Mouse (Mus musculus) kidney, embryonic 14.5 days (tissue): ENCODE data around the gene Cdiptos. TPM values are rescaled to one million over a fixed set of nuclear protein-coding genes. Genes with fewer than 3 reads are reported as not detected.

Source experiments
- ATAC-seq: fragments of 200-750 bp; cut with Nextera tagmentation; 2 replicates; pipeline ENCODE4 v1.8.0; 2017; ENCODE audit warnings: moderate number of reproducible peaks, mild to moderate bottlenecking, moderate TSS enrichment, moderate library complexity; ENCODE audit not compliant: low FRiP score, low TSS enrichment
- H3K27ac ChIP-seq: fragments of 300-500 bp; sonication (generic); 2 replicates; pipeline ENCODE4 v1.5.1; 2014; ENCODE audit warnings: low read depth, mild to moderate bottlenecking, low read length, moderate library complexity, mixed read lengths
- H3K27me3 ChIP-seq: fragments of 300-500 bp; sonication (generic); 2 replicates; pipeline ENCODE4 v1.6.1; 2014; ENCODE audit warnings: mild to moderate bottlenecking, low read length; ENCODE audit not compliant: control insufficient read depth, insufficient read depth
- H3K36me3 ChIP-seq: fragments of 300-500 bp; sonication (generic); 2 replicates; pipeline ENCODE4 v1.6.1; 2014; ENCODE audit warnings: low read length, mixed read lengths; ENCODE audit not compliant: control insufficient read depth, insufficient read depth
- H3K4me1 ChIP-seq: fragments of 300-500 bp; sonication (generic); 2 replicates; pipeline ENCODE4 v1.6.1; 2014; ENCODE audit warnings: low read length, mixed read lengths; ENCODE audit not compliant: control insufficient read depth, insufficient read depth
- H3K4me2 ChIP-seq: fragments of 300-500 bp; sonication (generic); replicated peaks from 2 replicates; pipeline ENCODE4 v1.6.1; 2014; ENCODE audit warnings: low read depth, mild to moderate bottlenecking, low read length
- H3K4me3 ChIP-seq: fragments of 300-500 bp; sonication (generic); 2 replicates; pipeline ENCODE4 v1.5.1; 2014; ENCODE audit warnings: mild to moderate bottlenecking, low read length
- H3K9ac ChIP-seq: fragments of 300-500 bp; sonication (generic); 2 replicates; pipeline ENCODE4 v1.6.1; 2014; ENCODE audit warnings: low read depth, mild to moderate bottlenecking, low read length, moderate library complexity
- H3K9me3 ChIP-seq: fragments of 300-500 bp; sonication (generic); 2 replicates; pipeline ENCODE4 v1.6.1; 2016; ENCODE audit warnings: low read length; ENCODE audit not compliant: control insufficient read depth
- WGBS: fragments of 180-500 bp; shearing (Covaris S2); extraction: QIAGEN DNeasy Blood & Tissue Kit; methylation state at CpG from one replicate; pipeline ENCODE4 v1.1.7; 2014; 5-methylcytosine and 5-hydroxymethylcytosine counted together
- polyA plus RNA-seq: library from polyadenylated mRNA; unstranded; fragments of >200 nt; fragmentation: Nextera tagmentation; extraction: Ambion mirVana; gene quantifications from 2 replicates; pipeline ENCODE4 v1.2.1, GENCODE M21; 2014

Cdiptos gene
- polyA plus RNA-seq, 1 experiment from 2014 or later = 1.3 TPM

GRCm38 (mm10) chr7:126929046-126929445 is 46.9 kb downstream of the Cdiptos start:
- Histone ChIP-seq H3K36me3 (peaks cover 22% of the 10 kb centered on the region; the same call in 1 of the 2 replicates), H3K4me2 (peak overlapping the region; percentile 86), H3K27me3 (no peaks in the 10 kb centered on the region), H3K27ac (peak overlapping the region; percentile 5; the same call in 1 of the 2 replicates), H3K9ac (peak overlapping the region; percentile 72), H3K4me1 (peaks cover 9% of the 10 kb centered on the region), H3K4me3 (peak overlapping the region; percentile 69), H3K9me3 (no peaks in the 10 kb centered on the region)
- ATAC-seq = peak; percentile 78
- WGBS = under 1% methylated on average over 26 of the region's 27 CpGs

GRCm38 (mm10) chr7:126928384-126929037 is 47.4 kb downstream of the Cdiptos start, which contains the start of gene Kctd13:
Gene Kctd13, plus strand, starts transcription at chr7:126928879.
- peak; percentile 97 for ATAC-seq
- Histone ChIP-seq H3K9me3 (no peaks in the 10 kb centered on the region), H3K4me1 (peaks cover 9% of the 10 kb centered on the region), H3K4me2 (peak within 1 kb of the TSS; percentile 86), H3K9ac (peak within 1 kb of the TSS; percentile 72), H3K27ac (peak within 1 kb of the TSS; percentile 5; the same call in 1 of the 2 replicates), H3K36me3 (peaks cover 22% of the 10 kb centered on the region; the same call in 1 of the 2 replicates), H3K27me3 (no peaks in the 10 kb centered on the region), H3K4me3 (peak within 1 kb of the TSS; percentile 69)
- 4% methylated on average over 56 of the region's 56 CpGs for WGBS

GRCm38 (mm10) chr7:126926299-126926698 is 49.6 kb downstream of the Cdiptos start:
- Histone ChIP-seq H3K9me3 (no peaks in the 10 kb centered on the region), H3K27me3 (no peaks in the 10 kb centered on the region), H3K4me3 (no peak overlapping the region), H3K36me3 (peaks cover 8% of the 10 kb centered on the region; the same call in 1 of the 2 replicates), H3K9ac (no peak overlapping the region), H3K4me2 (no peak overlapping the region), H3K4me1 (peaks cover 9% of the 10 kb centered on the region), H3K27ac (no peak overlapping the region)
- 40% methylated on average over 3 of the region's 3 CpGs for WGBS
- ATAC-seq = no peak

GRCm38 (mm10) chr7:126923999-126924398 is 51.9 kb downstream of the Cdiptos start:
- H3K27ac ChIP-seq = no peak overlapping the region
- no peak overlapping the region for H3K4me2 ChIP-seq
- 81% methylated on average over 5 of the region's 5 CpGs for WGBS
- no peak for ATAC-seq
- H3K9ac ChIP-seq = no peak overlapping the region
- H3K27me3 ChIP-seq = no peaks in the 10 kb centered on the region
- H3K9me3 ChIP-seq = no peaks in the 10 kb centered on the region
- H3K4me3 ChIP-seq = no peak overlapping the region
- H3K36me3 ChIP-seq = no peaks in the 10 kb centered on the region
- no peaks in the 10 kb centered on the region for H3K4me1 ChIP-seq

- Histone ChIP-seq H3K9me3 (no peaks in the 10 kb centered on the region), H3K27me3 (no peaks in the 10 kb centered on the region), H3K4me3 (no peak within 1 kb of the TSS), H3K4me2 (no peak within 1 kb of the TSS), H3K9ac (no peak within 1 kb of the TSS), H3K36me3 (no peaks in the 10 kb centered on the region), H3K4me1 (no peaks in the 10 kb centered on the region), H3K27ac (0 out of 2 replicates have a peak within 1 kb of the TSS, but pooled peaks have one; percentile 7)
- WGBS = 56% methylated on average over 5 of the region's 5 CpGs
- ATAC-seq = no peak
These were observed 53.3 kb downstream of the Cdiptos start, which contains the start of gene Tmem219 for GRCm38 (mm10) chr7:126922624-126923060. Gene Tmem219, minus strand, starts transcription at chr7:126922917.

Other genes starting within 250 kb of the Cdiptos start
- gene Mapk3, start 216.5 kb downstream of the Cdiptos start, polyA plus RNA-seq = 55.0 and 79.2 TPM in 2 replicates
- 2.0 and 2.6 TPM in 2 replicates for gene Gdpd3, start 209.8 kb downstream of the Cdiptos start, polyA plus RNA-seq
- gene Ypel3, start 199.1 kb downstream of the Cdiptos start, polyA plus RNA-seq = 87.5 and 94.5 TPM in 2 replicates
- 0.24 and 0.36 TPM in 2 replicates for gene Tbx6, start 194.6 kb downstream of the Cdiptos start, polyA plus RNA-seq
- gene Ppp4c, start 183.6 kb downstream of the Cdiptos start, polyA plus RNA-seq = 294 and 371 TPM in 2 replicates
- gene Fam57b, start 178.4 kb downstream of the Cdiptos start, polyA plus RNA-seq = 0.15 TPM in 1 of 2 replicates, not detected in the other
- not detected in 2 replicates for gene 4930451I11Rik, start 144.5 kb downstream of the Cdiptos start, polyA plus RNA-seq
- gene Doc2a, start 128.7 kb downstream of the Cdiptos start, polyA plus RNA-seq = 7.2 and 8.8 TPM in 2 replicates
- gene Hirip3, start 114.1 kb downstream of the Cdiptos start, polyA plus RNA-seq = 22.8 and 23.5 TPM in 2 replicates
- gene Ino80e, start 113.7 kb downstream of the Cdiptos start, polyA plus RNA-seq = 92.4 and 94.0 TPM in 2 replicates
- 24.9 and 29.2 TPM in 2 replicates for gene Taok2, start 91.4 kb downstream of the Cdiptos start, polyA plus RNA-seq
- gene Tmem219, start 53.2 kb downstream of the Cdiptos start, polyA plus RNA-seq = 27.4 and 30.5 TPM in 2 replicates
- gene Kctd13, start 47.2 kb downstream of the Cdiptos start, polyA plus RNA-seq = 13.1 and 19.4 TPM in 2 replicates
- 0.16 and 0.34 TPM in 2 replicates for gene Asphd1, start 26.5 kb downstream of the Cdiptos start, polyA plus RNA-seq
- 1.1 and 1.7 TPM in 2 replicates for gene Sez6l2, start 25.5 kb downstream of the Cdiptos start, polyA plus RNA-seq
- 77.4 and 89.1 TPM in 2 replicates for gene Cdipt, start 184 bp downstream of the Cdiptos start, polyA plus RNA-seq
- 7.7 and 9.7 TPM in 2 replicates for gene Mvp, start 38.5 kb upstream of the Cdiptos start, polyA plus RNA-seq
- 0.31 and 0.38 TPM in 2 replicates for gene Pagr1b, start 40.4 kb upstream of the Cdiptos start, polyA plus RNA-seq
- gene Pagr1a, start 41.3 kb upstream of the Cdiptos start, polyA plus RNA-seq = 41.3 and 89.2 TPM in 2 replicates
- gene Gm42742, start 45.0 kb upstream of the Cdiptos start, polyA plus RNA-seq = 21.8 and 65.4 TPM in 2 replicates
- 4.1 and 9.6 TPM in 2 replicates for gene Prrt2, start 45.1 kb upstream of the Cdiptos start, polyA plus RNA-seq
- 73.1 and 77.6 TPM in 2 replicates for gene Maz, start 50.9 kb upstream of the Cdiptos start, polyA plus RNA-seq
- gene Kif22, start 66.4 kb upstream of the Cdiptos start, polyA plus RNA-seq = 129 and 151 TPM in 2 replicates
- not detected in 2 replicates for gene Zg16, start 111.2 kb upstream of the Cdiptos start, polyA plus RNA-seq
- 3.5 TPM in 2 replicates for gene AI467606, start 115.3 kb upstream of the Cdiptos start, polyA plus RNA-seq
- 8.9 and 13.0 TPM in 2 replicates for gene Qprt, start 146.1 kb upstream of the Cdiptos start, polyA plus RNA-seq
- 0.14 and 0.26 TPM in 2 replicates for gene Spn, start 161.7 kb upstream of the Cdiptos start, polyA plus RNA-seq
- gene Cd2bp2, start 220.0 kb upstream of the Cdiptos start, polyA plus RNA-seq = 41.0 and 57.6 TPM in 2 replicates
- gene Tbc1d10b, start 232.4 kb upstream of the Cdiptos start, polyA plus RNA-seq = 13.5 and 19.7 TPM in 2 replicates
- gene Mylpf, start 232.8 kb upstream of the Cdiptos start, polyA plus RNA-seq = 10.3 and 11.2 TPM in 2 replicates